ENCODE assay signal across 26 mouse cellular contexts in genomic region chr11:93364171-93364570, GRCm38 (mm10).
"Had no signal": no experiment of that assay in that cellular context is flagged by ENCODE, and none has a peak within 500 bp of the region (broad histone marks: within the 10 kb centered on the region; RNA-seq: fewer than 3 reads in every experiment).

No protein-coding gene starts in this region.

- H3K36me3 ChIP-seq: heart, embryonic 13.5 days; heart, embryonic 15.5 days; hindbrain, embryonic 13.5 days; hindbrain, embryonic 15.5 days; kidney, embryonic 15.5 days; limb, embryonic 13.5 days; limb, embryonic 15.5 days had no signal

- ATAC-seq: hindbrain, postnatal 0 days; intestine, embryonic 16.5 days had no signal

- H3K27ac ChIP-seq: heart, adult 2 months; heart, embryonic 13.5 days; heart, embryonic 15.5 days; hindbrain, embryonic 13.5 days; hindbrain, embryonic 15.5 days; hindbrain, postnatal 0 days; kidney, embryonic 15.5 days; kidney, postnatal 0 days; limb, embryonic 13.5 days; limb, embryonic 15.5 days had no signal

- H3K27me3 ChIP-seq: heart, embryonic 13.5 days; heart, embryonic 15.5 days; hindbrain, embryonic 13.5 days; hindbrain, embryonic 15.5 days; kidney, embryonic 15.5 days; limb, embryonic 13.5 days; limb, embryonic 15.5 days had no signal

- H3K4me2 ChIP-seq: heart, embryonic 11.5 days; heart, embryonic 13.5 days; heart, embryonic 15.5 days; hindbrain, embryonic 13.5 days; hindbrain, embryonic 15.5 days; kidney, embryonic 15.5 days; limb, embryonic 13.5 days; limb, embryonic 15.5 days; liver, embryonic 11.5 days had no signal

- H3K9ac ChIP-seq: heart, embryonic 13.5 days; heart, embryonic 15.5 days; hindbrain, embryonic 13.5 days; hindbrain, embryonic 15.5 days; kidney, embryonic 15.5 days; limb, embryonic 13.5 days; limb, embryonic 15.5 days had no signal

- H3K9me3 ChIP-seq: heart, embryonic 13.5 days; heart, embryonic 15.5 days; hindbrain, embryonic 13.5 days; hindbrain, embryonic 15.5 days; kidney, embryonic 15.5 days; limb, embryonic 13.5 days; limb, embryonic 15.5 days had no signal

- H3K4me3 ChIP-seq: heart, adult 2 months; heart, embryonic 13.5 days; heart, embryonic 15.5 days; hindbrain, embryonic 13.5 days; hindbrain, embryonic 15.5 days; kidney, embryonic 15.5 days; limb, embryonic 13.5 days; limb, embryonic 15.5 days had no signal

- H3K4me1 ChIP-seq: heart, embryonic 13.5 days; heart, embryonic 15.5 days; hindbrain, embryonic 13.5 days; hindbrain, embryonic 15.5 days; kidney, embryonic 15.5 days; limb, embryonic 13.5 days; limb, embryonic 15.5 days had no signal

- DNase-seq: gastrocnemius, postnatal 14 days; gastrocnemius, postnatal 36 days; heart, adult 11 months; heart, adult 2 months; heart, postnatal 14 days; heart, postnatal 36 days; kidney, adult 11 months; kidney, adult 2 months; kidney, adult 9 months; kidney, postnatal 14 days; kidney, postnatal 36 days; layer of hippocampus, adult 9-11 months; layer of hippocampus, postnatal 36 days; left cerebral cortex, postnatal 4 days had no signal
